Comparison of ENCODE assay signal across 9 mouse cellular contexts in the genomic region with DNA sequence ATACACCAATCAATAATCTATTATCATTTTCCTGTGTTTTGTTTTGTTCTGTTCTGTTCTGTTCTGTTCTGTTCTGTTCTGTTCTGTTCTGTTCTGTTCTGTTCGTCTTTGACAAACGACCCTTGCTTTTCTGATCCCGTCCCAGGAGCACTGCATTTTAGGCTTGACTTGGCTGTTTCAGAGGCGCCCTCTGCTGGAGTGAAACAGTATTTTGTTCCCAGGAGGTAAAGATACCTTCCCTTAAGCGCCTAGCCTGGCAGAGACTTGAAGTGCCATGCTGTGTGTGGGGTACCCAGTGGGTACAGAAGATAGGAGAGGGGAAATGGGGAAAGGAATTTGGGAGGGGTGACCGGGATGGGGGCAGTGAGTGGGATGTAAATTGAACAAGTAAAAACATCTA. TPM values are rescaled to one million over a fixed set of nuclear protein-coding genes. Genes with fewer than 3 reads are reported as not detected.
DNase-seq lines count a peak whose midpoint lies in the region; ATAC-seq and TF ChIP-seq lines count a peak whose summit lies in the region.
"Had no signal": no experiment of that assay in that cellular context is flagged by ENCODE, and none has a peak within 500 bp of the region (broad histone marks: within the 10 kb centered on the region; RNA-seq: fewer than 3 reads in every experiment).

No protein-coding gene starts in this region.

- no peaks in the 10 kb centered on the region for H3K27me3 ChIP-seq in E14TG2a.4 (ENCODE audit: insufficient read depth, low read length)
- no peaks in the 10 kb centered on the region for H3K27me3 ChIP-seq in embryonic facial prominence, embryonic 11.5 days (ENCODE audit: control insufficient read depth, insufficient read depth, low read length)

- H3K4me3 ChIP-seq in E14TG2a.4 (replicated peaks; ENCODE audit: low read length): no peak overlapping the region
- H3K4me3 ChIP-seq in embryonic facial prominence, embryonic 11.5 days (ENCODE audit: low read depth, low read length): no peak overlapping the region
- H3K4me3 ChIP-seq: myocyte had no signal

- no peak for ATAC-seq in embryonic facial prominence, embryonic 11.5 days (replicated peaks; ENCODE audit: insufficient number of reproducible peaks, low FRiP score, low TSS enrichment, low read depth)

- H3K27ac ChIP-seq in embryonic facial prominence, embryonic 11.5 days (replicated peaks; ENCODE audit: low read depth, low read length): no peak overlapping the region

- TF ChIP-seq CTCF in E14TG2a.4 (conservative IDR thresholded peaks at IDR 0.05; ENCODE audit: low read length): peak; percentile 35

- WGBS in embryonic facial prominence, embryonic 11.5 days: 26% methylated on average over 6 of the region's 6 CpGs

- H3K36me3 ChIP-seq in E14TG2a.4 (ENCODE audit: insufficient read depth, low read length): no peaks in the 10 kb centered on the region
- no peaks in the 10 kb centered on the region for H3K36me3 ChIP-seq in embryonic facial prominence, embryonic 11.5 days (replicated peaks; ENCODE audit: control insufficient read depth, insufficient read depth, low read depth, low read length)

- H3K4me2 ChIP-seq in embryonic facial prominence, embryonic 11.5 days (ENCODE audit: low read depth, low read length): no peak overlapping the region

- H3K4me1 ChIP-seq in E14TG2a.4 (replicated peaks; ENCODE audit: low read depth, low read length): no peaks in the 10 kb centered on the region
- H3K4me1 ChIP-seq in embryonic facial prominence, embryonic 11.5 days (ENCODE audit: control insufficient read depth, insufficient read depth, low read length): no peaks in the 10 kb centered on the region

- no peak overlapping the region for H3K9ac ChIP-seq in embryonic facial prominence, embryonic 11.5 days (replicated peaks; ENCODE audit: low read length)

- H3K9me3 ChIP-seq in E14TG2a.4 (ENCODE audit: low read length): no peaks in the 10 kb centered on the region
- no peaks in the 10 kb centered on the region for H3K9me3 ChIP-seq in embryonic facial prominence, embryonic 11.5 days (replicated peaks; ENCODE audit: control insufficient read depth, low read length)

- DNase-seq in layer of hippocampus, adult 11-12 months (ENCODE audit: low spot score): peak; percentile 22
- no peak for DNase-seq in layer of hippocampus, adult 9-11 months
- peak; percentile 19 for DNase-seq in T-cell, adult 2 months (ENCODE audit: low spot score)
- DNase-seq in embryonic facial prominence, embryonic 11.5 days (ENCODE audit: low spot score): peak; percentile 60
- DNase-seq in liver: peak; percentile 81
- peak; percentile 45 for DNase-seq in right cerebral cortex, postnatal 4 days

RNA-seq across cellular contexts. Expression of gene Lancl3, which starts 21.5 kb away (rescaled TPM):
- polyA plus RNA-seq in embryonic facial prominence, embryonic 11.5 days (2014; fragmentation: Nextera tagmentation; extraction: Ambion mirVana): 0.29 and 0.50 TPM in 2 replicates

RNA-seq across cellular contexts. Expression of gene Gm14862, which starts 35.5 kb away (rescaled TPM):
- 0.34 TPM in 1 of 2 replicates, not detected in the other for polyA plus RNA-seq in embryonic facial prominence, embryonic 11.5 days (2014; fragmentation: Nextera tagmentation; extraction: Ambion mirVana)
- polyA plus RNA-seq: gonadal fat pad, adult 2 months; myocyte had no signal

RNA-seq across cellular contexts. Expression of gene Xk, which starts 51.4 kb away (rescaled TPM):
- polyA plus RNA-seq in embryonic facial prominence, embryonic 11.5 days (2014; fragmentation: Nextera tagmentation; extraction: Ambion mirVana): 2.4 and 2.9 TPM in 2 replicates
